Mouse (Mus musculus): Measurements from ENCODE around the gene Hectd3. TPM values are rescaled to one million over a fixed set of nuclear protein-coding genes. Genes with fewer than 3 reads are reported as not detected.

Gene Hectd3
- 10 to 100 TPM; 31.7 to 35.4 TPM for total RNA-seq (2023)

DNA sequence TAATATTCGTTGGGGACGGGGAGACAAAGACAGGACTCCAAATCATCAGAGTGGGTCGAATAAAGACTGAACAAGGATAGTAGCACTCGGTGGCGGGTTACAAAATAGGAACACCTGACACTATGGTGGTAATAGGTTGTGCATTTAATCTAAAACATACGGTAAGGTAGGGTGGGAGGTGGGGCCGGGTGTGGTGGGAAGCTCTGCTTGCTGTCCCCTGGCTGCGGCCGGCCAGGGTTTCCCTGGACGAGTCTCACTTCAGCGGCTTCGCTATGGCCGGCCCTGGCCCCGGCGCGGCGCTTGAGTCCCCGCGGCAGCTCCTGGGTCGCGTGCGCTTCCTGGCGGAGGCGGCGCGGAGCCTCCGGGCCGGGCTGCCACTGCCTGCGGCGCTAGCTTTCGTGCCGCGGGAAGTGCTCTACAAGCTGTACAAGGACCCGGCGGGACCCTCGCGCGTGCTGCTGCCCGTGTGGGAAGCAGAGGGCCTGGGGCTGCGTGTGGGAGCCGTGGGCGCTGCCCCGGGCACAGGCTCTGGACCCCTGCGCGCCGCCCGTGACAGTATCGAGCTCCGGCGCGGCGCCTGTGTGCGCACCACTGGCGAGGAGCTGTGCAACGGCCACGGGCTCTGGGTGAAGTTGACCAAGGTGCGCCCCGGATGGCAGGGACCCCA is at the start of gene Hectd3:
Hectd3 (plus strand) TSS at position 187 of the 667 bp plus-strand sequence.

GRCm38 (mm10) chr4:116993672-116994621 is 1.2 kb upstream of the Hectd3 start, which contains the start of gene Urod:
Urod (minus strand) TSS chr4:116994413.

GRCm38 (mm10) chr4:117019206-117020134 is 24.4 kb downstream of the Hectd3 start, which contains the start of gene Eif2b3:
Eif2b3 (plus strand) TSS chr4:117019402.

Other genes starting within 250 kb of the Hectd3 start
- 10 to 100 TPM; 15.3 TPM for gene Toe1, start 187.7 kb upstream of the Hectd3 start, total RNA-seq (2023)
- gene Mutyh, start 187.6 kb upstream of the Hectd3 start, total RNA-seq (2023) = 1 to 10 TPM; 6.1 to 6.8 TPM
- not detected for gene Hpdl, start 173.6 kb upstream of the Hectd3 start, total RNA-seq (2023)
- gene Zswim5, start 117.9 kb upstream of the Hectd3 start, total RNA-seq (2023) = under 1 TPM in 1 of 2 experiments, not detected in 1; 0.07 TPM
- 10 to 100 TPM; 43.9 to 63.0 TPM for gene Urod, start 904 bp upstream of the Hectd3 start, total RNA-seq (2023)
- gene Eif2b3, start 24.1 kb downstream of the Hectd3 start, total RNA-seq (2023) = 1 to 10 TPM; 6.9 to 9.4 TPM
- gene Ptch2, start 100.8 kb downstream of the Hectd3 start, total RNA-seq (2023) = 1 to 10 TPM; 3.0 to 3.2 TPM
- 10 to 100 TPM; 40.8 to 55.3 TPM for gene Btbd19, start 130.4 kb downstream of the Hectd3 start, total RNA-seq (2023)
- 1 to 10 TPM; 1.5 to 3.1 TPM for gene Tctex1d4, start 131.5 kb downstream of the Hectd3 start, total RNA-seq (2023)
- 100 to 1,000 TPM; 242 to 273 TPM for gene Plk3, start 138.6 kb downstream of the Hectd3 start, total RNA-seq (2023)
- 100 to 1,000 TPM; 709 to 723 TPM for gene Rps8, start 160.9 kb downstream of the Hectd3 start, total RNA-seq (2023)
- 10 to 100 TPM; 24.1 to 26.3 TPM for gene Kif2c, start 187.3 kb downstream of the Hectd3 start, total RNA-seq (2023)